Mouse (Mus musculus) olfactory bulb, adult 2 months (tissue): ENCODE results near the gene Tnfrsf13b. TPM values are rescaled to one million over a fixed set of nuclear protein-coding genes. Genes with fewer than 3 reads are reported as not detected.
"Not testable (repeated sequence)": the region's sequence is repeated elsewhere in the genome, so short reads cannot be mapped to it uniquely, and the experiment has no call there.

Experiments used
- H3K27ac ChIP-seq: fragments of 200-500 bp; 2 replicates; pipeline ENCODE4 v1.5.1; 2012; ENCODE audit warnings: low read depth, low read length; ENCODE audit not compliant: insufficient read depth
- H3K4me1 ChIP-seq: fragments of 200-500 bp; 2 replicates; pipeline ENCODE4 v1.6.1; 2012; ENCODE audit warnings: low read length; ENCODE audit not compliant: control insufficient read depth, insufficient read depth
- H3K4me3 ChIP-seq: fragments of 200-500 bp; 2 replicates; pipeline ENCODE4 v1.5.1; 2012; ENCODE audit warnings: mild to moderate bottlenecking, low read depth, low read length, moderate library complexity; ENCODE audit not compliant: insufficient read depth
- CTCF ChIP-seq: fragments of 200-500 bp; IDR thresholded peaks from 2 replicates; pipeline ENCODE4 v1.5.1; 2012; ENCODE audit warnings: low read depth, mild to moderate bottlenecking, low read length, moderate library complexity; ENCODE audit not compliant: insufficient read depth
- POLR2A ChIP-seq: fragments of 200-500 bp; IDR thresholded peaks from 2 replicates; pipeline ENCODE4 v1.6.1; 2012; ENCODE audit warnings: mild to moderate bottlenecking, low read depth, low read length, moderate library complexity; ENCODE audit not compliant: insufficient read depth
- WGBS: fragments of 180-500 bp; shearing (Covaris S2); methylation state at CpG from one replicate; pipeline ENCODE4 v1.1.7; 2018; 5-methylcytosine and 5-hydroxymethylcytosine counted together
- polyA plus RNA-seq: library from polyadenylated mRNA; stranded (reverse); fragments of >200 nt; gene quantifications from 2 replicates; pipeline ENCODE4 v1.2.4, GENCODE M21; 2012; ENCODE audit warnings: low replicate concordance; ENCODE audit not compliant: missing spikeins, insufficient read depth, insufficient read length

Gene Tnfrsf13b
- polyA plus RNA-seq, 1 experiment = not detected

DNA sequence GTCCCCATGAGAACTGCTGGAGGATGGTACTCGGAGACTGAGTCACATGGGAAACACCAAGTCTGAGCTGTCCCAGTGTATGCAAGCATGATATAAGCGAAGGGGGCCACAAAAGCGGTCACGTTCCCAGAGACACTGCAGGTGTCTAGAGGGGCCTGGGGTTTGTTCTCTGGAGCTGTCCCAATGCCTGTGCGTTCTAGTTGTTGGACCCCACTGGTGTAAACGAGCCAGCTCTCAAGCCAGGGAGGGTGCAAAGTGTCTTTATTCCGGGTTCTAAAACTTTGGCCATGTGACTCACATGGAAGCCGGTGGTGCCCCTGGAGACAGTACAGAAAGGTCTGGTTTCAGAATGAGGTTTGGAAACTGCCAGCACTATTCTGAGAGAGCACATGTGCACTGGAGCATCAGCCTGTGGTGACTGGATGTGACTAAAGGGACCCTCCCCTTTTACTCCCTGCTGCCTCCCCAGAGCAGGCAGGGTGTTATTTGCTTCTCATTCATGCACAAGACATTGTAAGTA lies 3.7 kb upstream of the Tnfrsf13b start:
- Histone ChIP-seq H3K4me1 (peaks cover 4% of the 10 kb centered on the region; the same call in 1 of the 2 replicates), H3K27ac (no peak overlapping the region), H3K4me3 (no peak overlapping the region)
- TF ChIP-seq CTCF = no peak
- TF ChIP-seq POLR2A = no peak
- WGBS = 67% methylated on average over 8 of the region's 8 CpGs

DNA sequence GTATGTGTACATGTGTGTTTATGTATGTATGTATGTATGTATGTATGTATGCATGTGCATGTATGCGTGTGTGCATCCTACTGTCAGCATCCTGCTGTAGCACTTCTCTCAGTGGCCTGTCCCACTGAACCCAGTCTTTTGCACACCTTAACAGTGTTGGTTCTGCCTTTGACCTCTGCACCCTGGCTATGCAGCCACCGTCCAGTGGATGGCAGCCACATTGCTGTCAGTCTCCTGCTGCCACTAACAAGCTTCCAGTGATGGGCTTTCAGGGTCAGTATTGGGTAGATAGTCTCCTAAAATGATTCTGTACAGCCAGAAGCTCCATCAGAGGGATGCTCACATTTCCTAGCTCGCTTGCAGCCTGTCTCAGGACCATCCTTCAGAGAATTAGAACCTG lies 2.7 kb upstream of the Tnfrsf13b start:
- H3K4me1 ChIP-seq = peaks cover 4% of the 10 kb centered on the region; the same call in 1 of the 2 replicates
- no peak overlapping the region for H3K4me3 ChIP-seq
- 80% methylated on average over 3 of the region's 3 CpGs for WGBS
- TF ChIP-seq CTCF (no peak), POLR2A (no peak)
- H3K27ac ChIP-seq = no peak overlapping the region

DNA sequence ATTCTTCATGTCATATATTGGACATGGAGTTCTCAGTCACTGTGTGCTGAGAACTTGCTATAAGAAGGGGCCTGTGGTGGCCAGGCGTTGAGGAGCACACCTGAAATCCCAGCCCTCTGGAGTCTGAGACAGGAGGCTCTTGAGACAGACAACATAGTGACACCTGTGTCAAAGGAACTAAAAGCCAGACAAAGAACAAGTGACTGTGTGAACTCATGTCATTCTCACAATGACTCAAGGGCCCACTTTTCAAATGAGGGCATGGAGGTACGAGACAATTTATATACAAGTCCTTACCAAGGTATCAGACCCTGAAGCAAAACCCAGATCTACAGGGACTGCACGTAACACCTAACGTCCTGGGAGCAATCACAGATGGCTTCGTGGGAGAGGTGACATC lies 585 bp upstream of the Tnfrsf13b start:
- H3K27ac ChIP-seq = no peak overlapping the region
- no peaks in the 10 kb centered on the region for H3K4me1 ChIP-seq
- WGBS = 96% methylated on average over 5 of the region's 5 CpGs
- TF ChIP-seq CTCF (no peak), POLR2A (no peak)
- H3K4me3 ChIP-seq = no peak overlapping the region

DNA sequence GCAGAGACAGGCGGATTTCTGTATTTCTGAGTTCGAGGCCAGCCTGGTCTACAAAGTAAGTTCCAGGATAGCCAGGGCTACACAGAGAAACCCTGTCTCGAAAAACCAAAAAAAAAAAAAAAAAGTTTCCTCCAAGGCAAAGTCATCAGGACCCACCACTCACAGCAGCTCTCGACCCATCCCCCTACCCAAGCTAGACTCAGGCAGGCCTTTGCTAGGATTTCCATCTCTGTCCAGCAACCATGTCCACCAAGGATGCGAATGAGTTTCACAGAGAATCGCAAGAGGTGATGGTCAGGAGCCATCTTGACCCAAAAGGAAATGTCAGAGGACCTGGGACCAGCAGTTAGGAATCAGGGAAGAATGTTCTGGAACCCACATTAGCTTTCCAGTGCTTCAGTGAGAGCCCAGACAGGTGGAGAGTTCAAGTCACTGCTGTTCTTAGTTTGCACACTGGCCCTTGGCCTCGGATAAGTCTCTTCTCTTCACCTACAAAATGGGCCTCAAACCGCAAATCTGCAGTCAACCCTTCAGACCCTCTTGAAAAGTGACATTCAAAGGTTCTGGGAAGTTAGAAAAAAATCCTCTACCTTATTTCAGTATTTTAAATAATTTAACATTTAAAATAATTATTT lies 983 bp downstream of the Tnfrsf13b start:
- H3K4me3 ChIP-seq = no peak overlapping the region
- no peak overlapping the region for H3K27ac ChIP-seq
- 94% methylated on average over 8 of the region's 8 CpGs for WGBS
- TF ChIP-seq POLR2A (no peak), CTCF (no peak)
- no peaks in the 10 kb centered on the region for H3K4me1 ChIP-seq

DNA sequence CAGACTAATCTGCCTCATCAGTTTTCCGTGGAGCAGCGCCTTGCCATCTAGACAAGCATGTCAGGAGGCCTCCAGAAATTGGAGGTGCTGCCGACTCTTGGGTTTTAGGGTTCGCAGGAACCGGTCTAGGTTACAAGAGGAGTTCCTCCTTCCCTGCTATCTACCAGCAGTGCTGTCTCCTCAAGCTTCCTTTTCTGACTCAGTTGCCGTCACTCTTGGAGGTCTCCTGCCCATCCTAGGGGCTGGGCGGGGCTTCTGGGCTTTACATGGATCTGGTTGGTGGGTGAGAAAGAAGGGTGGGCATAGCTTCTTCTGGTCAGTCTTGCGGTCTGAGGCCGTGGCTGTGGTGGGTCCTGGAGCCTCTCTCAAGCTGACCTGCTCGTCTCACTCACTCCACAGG lies 2.8 kb downstream of the Tnfrsf13b start:
- 66% methylated on average over 10 of the region's 10 CpGs for WGBS
- no peak for TF ChIP-seq CTCF
- TF ChIP-seq POLR2A = no peak
- Histone ChIP-seq H3K27ac (no peak overlapping the region), H3K4me1 (no peaks in the 10 kb centered on the region), H3K4me3 (no peak overlapping the region)

DNA sequence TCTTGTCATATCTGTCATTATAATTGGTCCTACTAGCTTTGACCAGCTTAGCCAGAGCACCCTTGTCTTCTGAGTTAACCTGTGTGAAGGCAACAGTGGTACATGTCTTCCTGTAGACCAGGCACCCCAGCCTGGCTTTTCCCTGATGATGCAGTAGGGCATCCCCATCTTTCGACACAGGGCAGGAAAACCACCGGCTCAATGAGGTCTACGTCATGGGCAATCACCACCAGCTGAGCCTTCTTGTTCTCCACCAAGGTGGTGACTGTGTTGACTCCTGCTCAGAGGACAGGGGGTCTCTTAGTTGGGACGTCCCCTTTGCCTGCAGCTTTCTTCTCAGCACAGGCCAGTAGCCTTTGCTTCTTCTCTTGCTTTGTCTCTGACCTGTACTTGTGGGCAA lies 4.1 kb downstream of the Tnfrsf13b start:
- H3K27ac ChIP-seq, H3K4me1 ChIP-seq, H3K4me3 ChIP-seq: not testable (repeated sequence)
- WGBS = 95% methylated on average over 4 of the region's 4 CpGs

DNA sequence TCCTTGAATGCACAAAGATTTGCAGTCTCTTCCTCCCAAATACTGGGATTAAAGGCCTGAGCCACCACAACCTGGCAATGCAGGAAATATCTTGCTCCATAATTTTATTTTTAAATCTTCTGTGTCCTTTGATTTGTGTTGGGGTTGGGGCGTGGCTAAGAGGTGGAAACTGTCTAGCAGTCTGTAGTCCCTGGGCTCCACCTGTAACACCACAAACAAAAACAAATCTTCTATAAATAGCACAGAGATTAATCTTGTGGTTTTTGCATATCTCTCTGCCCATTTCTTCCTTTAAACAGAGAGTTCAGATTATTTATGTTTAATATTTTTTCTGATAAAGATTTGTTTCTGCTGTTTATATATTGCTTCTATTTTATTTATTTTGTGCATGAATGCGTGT lies 6.4 kb downstream of the Tnfrsf13b start:
- Histone ChIP-seq H3K4me1 (no peaks in the 10 kb centered on the region), H3K27ac (no peak overlapping the region), H3K4me3 (no peak overlapping the region)
- 94% methylated on average over 2 of the region's 2 CpGs for WGBS
- no peak for TF ChIP-seq CTCF
- TF ChIP-seq POLR2A = no peak

DNA sequence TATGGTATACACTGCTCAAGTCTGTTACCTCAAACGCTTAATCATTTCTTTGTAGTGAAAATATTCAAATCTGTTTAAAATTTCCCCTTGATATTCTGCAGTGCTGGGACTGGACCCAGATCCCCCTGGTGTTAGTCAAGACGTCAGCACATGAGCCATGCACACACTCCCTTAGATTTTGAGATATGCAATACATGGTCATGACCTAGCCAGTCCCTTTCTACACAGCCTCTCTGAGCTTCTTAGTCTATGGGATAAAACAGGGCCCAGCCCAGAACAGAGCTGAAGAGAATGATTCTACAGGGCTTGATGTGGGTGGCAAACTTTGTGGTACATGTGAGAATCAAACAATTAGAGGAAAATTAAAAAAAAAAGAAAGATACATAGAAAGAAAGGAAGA lies 15.1 kb downstream of the Tnfrsf13b start:
- no peak overlapping the region for H3K4me3 ChIP-seq
- H3K4me1 ChIP-seq = peaks cover under 1% of the 10 kb centered on the region; the same call in 1 of the 2 replicates
- TF ChIP-seq POLR2A (no peak), CTCF (no peak)
- H3K27ac ChIP-seq = no peak overlapping the region
- 90% methylated on average over 2 of the region's 2 CpGs for WGBS

DNA sequence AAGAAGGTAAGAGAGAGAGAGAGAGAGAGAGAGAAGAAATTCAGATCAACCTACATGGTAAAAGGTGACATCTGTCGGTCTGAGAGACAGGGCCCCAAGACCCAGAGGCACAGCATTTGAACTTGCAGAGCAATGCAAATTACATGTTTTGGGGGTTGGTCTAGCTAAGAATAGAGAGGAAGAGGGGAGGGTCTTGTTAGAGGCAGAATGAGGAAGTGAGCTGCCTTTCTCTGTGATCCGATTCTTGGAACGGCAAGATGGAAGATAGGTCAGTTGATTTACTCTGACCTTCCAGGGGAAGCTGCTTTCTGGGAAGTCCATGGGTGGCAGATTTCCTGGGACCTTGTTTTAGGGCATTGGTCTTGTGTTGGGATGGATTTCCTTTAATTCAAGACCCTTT lies 15.7 kb downstream of the Tnfrsf13b start:
- 75% methylated on average over 3 of the region's 3 CpGs for WGBS
- Histone ChIP-seq H3K4me1 (peaks cover 6% of the 10 kb centered on the region), H3K4me3 (no peak overlapping the region), H3K27ac (no peak overlapping the region)
- TF ChIP-seq CTCF (no peak), POLR2A (no peak)

DNA sequence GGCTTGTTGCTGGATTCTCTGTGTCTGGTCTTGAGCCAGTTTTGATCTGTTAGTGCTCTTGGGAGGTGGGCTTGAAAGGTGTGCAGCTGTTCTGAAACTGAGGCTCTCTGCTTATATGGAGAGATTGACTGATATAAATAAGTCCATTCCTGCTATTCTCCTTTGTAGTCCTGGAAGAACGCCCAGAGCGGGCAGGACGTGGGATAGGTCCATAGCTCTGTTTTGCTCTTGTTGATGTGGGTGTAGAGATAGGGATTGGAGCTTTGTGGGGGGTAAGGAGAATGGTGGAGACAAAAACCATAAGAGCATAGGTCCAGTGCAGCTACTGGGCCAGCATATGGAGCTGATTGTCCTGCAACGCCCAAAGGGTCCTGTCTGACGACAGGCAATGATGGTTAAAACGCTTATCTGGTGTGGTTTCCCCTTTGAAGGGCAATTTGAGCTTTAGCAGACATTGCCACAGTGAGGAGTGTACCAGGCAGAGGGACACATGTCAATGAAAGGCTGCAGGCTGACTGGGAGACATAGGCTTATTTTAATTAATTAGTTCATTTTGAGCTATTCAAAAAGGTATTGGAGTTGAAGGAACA lies 16.5 kb downstream of the Tnfrsf13b start:
- Histone ChIP-seq H3K4me3 (no peak overlapping the region), H3K27ac (no peak overlapping the region), H3K4me1 (peaks cover 10% of the 10 kb centered on the region)
- TF ChIP-seq CTCF (no peak), POLR2A (no peak)
- 75% methylated on average over 6 of the region's 6 CpGs for WGBS
